Mouse (Mus musculus) right cerebral cortex, postnatal 4 days (tissue): ENCODE measurements around the gene Ran.

Experiments
- DNase-seq: peaks from one replicate; pipeline ENCODE4 v3.0.0-alpha.2; 2022

Gene Ran

DNA sequence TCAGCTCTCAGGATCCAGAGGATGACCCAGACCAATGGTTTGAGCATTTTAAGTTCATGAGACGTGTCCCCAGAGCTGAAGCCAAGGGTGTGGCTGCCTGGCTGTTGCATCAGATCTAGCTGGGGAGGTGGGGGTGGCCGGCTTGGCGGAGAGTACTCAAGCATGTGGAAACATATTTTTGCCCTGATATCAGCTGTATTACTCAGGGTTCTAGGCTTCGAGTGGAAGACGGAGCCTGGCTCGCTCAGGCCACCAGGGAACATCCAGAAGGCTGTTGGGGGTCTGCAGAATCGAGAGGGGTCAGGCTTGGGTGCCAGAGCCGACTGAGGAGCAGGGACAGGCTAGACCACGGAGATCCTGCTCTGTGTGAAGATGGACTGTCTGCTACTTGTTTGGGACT, 46.1 kb downstream of the Ran start:
- DNase-seq, result no peak

DNA sequence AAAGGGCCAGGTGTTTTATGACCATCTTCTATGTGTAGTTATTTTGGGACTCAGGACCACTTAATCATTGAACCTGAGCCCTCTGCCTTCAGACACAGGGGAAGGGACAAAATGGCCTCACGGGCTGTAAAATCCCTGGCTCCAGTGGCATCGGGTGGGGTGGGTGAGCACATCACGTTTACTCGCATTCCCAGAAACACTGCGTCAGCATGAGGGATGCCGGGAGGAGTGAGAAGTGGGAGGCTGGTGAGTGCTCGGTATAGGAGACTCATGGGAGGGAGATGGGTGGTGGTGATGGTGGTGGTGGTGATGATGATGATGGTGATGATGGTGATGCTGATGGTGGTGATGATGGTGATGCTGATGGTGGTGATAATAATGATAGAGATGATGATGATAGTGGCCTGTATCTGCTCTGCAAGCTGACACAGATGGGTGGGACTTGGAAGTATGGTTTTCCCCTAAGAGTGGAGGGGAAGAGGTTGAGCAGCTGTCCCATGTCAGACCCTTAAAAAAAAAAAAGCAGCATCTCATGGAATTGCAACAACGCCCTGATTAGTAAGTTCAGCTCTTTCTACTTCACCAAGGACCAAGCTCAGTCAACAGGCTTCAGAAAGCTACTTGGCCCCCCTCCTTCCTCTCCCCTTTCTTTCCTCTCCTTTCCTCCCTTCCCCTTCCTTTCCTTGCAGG, 46.8 kb downstream of the Ran start:
- no peak for DNase-seq

DNA sequence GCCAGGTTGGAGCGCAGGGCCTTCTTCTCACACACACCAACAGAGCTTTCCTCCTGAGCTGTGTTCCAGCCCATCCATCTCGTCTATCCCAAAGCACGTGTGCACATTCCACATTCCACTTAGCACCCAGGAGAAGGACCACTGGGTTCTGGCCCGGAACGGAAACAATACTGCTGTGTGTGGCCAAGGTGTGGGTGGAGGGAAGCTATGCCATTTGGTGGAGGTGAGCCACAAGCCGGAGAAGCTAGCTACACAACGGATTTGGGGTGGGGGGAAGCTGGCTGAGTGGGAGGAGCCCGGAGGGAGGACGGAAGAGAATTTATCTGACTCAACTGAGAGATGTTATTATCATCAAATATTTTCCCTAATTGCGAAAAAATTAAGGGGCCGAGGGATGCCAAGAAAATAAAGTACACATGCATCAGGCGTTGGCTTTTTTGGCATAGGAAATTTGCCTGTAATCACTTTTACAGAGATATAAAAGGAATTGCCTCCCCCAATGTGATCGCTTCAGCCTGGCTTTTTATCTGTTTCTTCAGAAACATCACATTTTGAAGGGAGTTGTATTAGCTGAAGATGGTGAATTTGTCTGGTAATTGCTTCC, 47.5 kb downstream of the Ran start:
- no peak for DNase-seq

DNA sequence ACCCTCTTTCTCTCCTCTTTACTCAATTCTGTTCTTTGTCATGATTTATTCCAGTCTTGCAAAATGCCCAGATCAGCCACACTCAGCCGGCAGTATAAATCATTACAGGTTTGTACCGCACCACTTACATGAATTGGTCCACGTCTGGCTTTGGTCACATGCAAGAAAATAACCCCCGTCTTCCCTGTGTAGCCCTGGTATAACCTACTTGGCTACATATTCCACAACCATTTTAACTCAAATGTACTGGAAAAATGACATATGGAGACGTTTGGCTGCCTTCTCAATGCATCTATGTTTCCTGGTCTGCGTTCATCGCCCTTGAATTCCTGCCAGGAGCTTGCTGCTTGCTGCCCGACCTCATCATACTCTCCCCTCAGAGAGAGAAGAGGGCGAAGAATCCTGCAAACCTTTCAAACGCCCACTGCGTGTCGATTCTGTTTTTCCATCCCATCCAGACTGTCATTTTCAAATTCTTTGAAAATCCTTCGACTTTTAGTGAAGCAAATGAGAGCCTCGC, 52.0 kb downstream of the Ran start:
- no peak for DNase-seq

DNA sequence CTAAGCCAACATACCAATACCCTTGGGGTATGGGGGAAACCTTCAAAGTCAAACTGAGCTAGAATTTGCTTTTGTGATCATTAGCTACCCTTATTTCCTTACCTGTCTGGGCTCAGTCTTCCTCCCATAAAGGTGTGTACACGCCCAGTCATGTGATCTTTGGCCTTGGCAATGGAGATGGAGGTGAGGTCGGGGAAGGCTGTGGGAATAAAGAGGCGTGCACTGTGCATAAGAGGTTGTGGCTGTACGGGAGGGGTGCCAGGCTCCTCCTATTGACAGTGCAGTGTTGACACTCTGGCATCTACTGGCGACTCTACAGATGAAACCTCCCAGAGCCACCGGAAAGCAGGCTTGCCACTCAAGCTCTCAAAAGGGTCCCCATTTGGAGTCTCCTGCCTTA, 53.5 kb downstream of the Ran start:
- no peak for DNase-seq
